In genomic region chr9:43239712-43240593, GRCm38 (mm10) we compare ENCODE assay signal across 8 mouse cellular contexts. TPM values are rescaled to one million over a fixed set of nuclear protein-coding genes. Genes with fewer than 3 reads are reported as not detected.
DNase-seq lines count a peak whose midpoint lies in the region; ATAC-seq lines count a peak whose summit lies in the region.

Gene Oaf (minus strand): TSS chr9:43239911.

- H3K9me3 ChIP-seq in heart, embryonic 11.5 days (replicated peaks; ENCODE audit: control insufficient read depth, low read length), result no peaks in the 10 kb centered on the region
- H3K9me3 ChIP-seq in kidney, embryonic 16.5 days (ENCODE audit: low read length), result no peaks in the 10 kb centered on the region
- H3K9me3 ChIP-seq in limb, embryonic 15.5 days, result no peaks in the 10 kb centered on the region
- H3K9me3 ChIP-seq in midbrain, embryonic 16.5 days (replicated peaks; ENCODE audit: control insufficient read depth, low read length, poor library complexity, severe bottlenecking), result no peaks in the 10 kb centered on the region

- ATAC-seq in erythroid progenitor cell, adult 5-6 weeks (replicated peaks; ENCODE audit: low FRiP score, poor library complexity, severe bottlenecking), result peak; percentile 73
- peak; percentile 85 for ATAC-seq in heart, embryonic 11.5 days (replicated peaks; ENCODE audit: insufficient number of reproducible peaks, low FRiP score, low TSS enrichment)
- ATAC-seq in kidney, embryonic 16.5 days (ENCODE audit: low FRiP score, low TSS enrichment), result peak; percentile 95
- ATAC-seq in limb, embryonic 15.5 days (ENCODE audit: insufficient number of reproducible peaks, low FRiP score, low TSS enrichment, low read depth), result peak; percentile 92
- peak; percentile 70 for ATAC-seq in midbrain, embryonic 16.5 days

- peak within 1 kb of the TSS; percentile 89 for H3K27ac ChIP-seq in heart, embryonic 11.5 days (ENCODE audit: low read depth, low read length)
- H3K27ac ChIP-seq in kidney, embryonic 16.5 days (ENCODE audit: low read length), result peak within 1 kb of the TSS; percentile 94
- H3K27ac ChIP-seq in limb, embryonic 15.5 days, result peak within 1 kb of the TSS; percentile 95
- no peak within 1 kb of the TSS for H3K27ac ChIP-seq in midbrain, embryonic 16.5 days (ENCODE audit: low read length)

- H3K9ac ChIP-seq in heart, embryonic 11.5 days (ENCODE audit: low read depth, low read length), result peak within 1 kb of the TSS; percentile 86
- peak within 1 kb of the TSS; percentile 89 for H3K9ac ChIP-seq in kidney, embryonic 16.5 days (replicated peaks; ENCODE audit: low read length)
- peak within 1 kb of the TSS; percentile 74 for H3K9ac ChIP-seq in limb, embryonic 15.5 days
- peak within 1 kb of the TSS; percentile 57 for H3K9ac ChIP-seq in midbrain, embryonic 16.5 days (ENCODE audit: low read depth, low read length)

- WGBS in heart, embryonic 11.5 days (ENCODE audit: insufficient replicate concordance), result under 1% methylated on average over 43 of the region's 44 CpGs
- WGBS in kidney, embryonic 16.5 days, result 1% methylated on average over 44 of the region's 44 CpGs
- WGBS in limb, embryonic 15.5 days, result 2% methylated on average over 44 of the region's 44 CpGs
- WGBS in midbrain, embryonic 16.5 days, result under 1% methylated on average over 44 of the region's 44 CpGs

- no peaks in the 10 kb centered on the region for H3K36me3 ChIP-seq in heart, embryonic 11.5 days (ENCODE audit: control insufficient read depth, insufficient read depth, low read length)
- H3K36me3 ChIP-seq in kidney, embryonic 16.5 days (ENCODE audit: insufficient read depth, low read length), result no peaks in the 10 kb centered on the region
- H3K36me3 ChIP-seq in limb, embryonic 15.5 days, result peaks cover 13% of the 10 kb centered on the region; the same call in 1 of the 2 replicates
- no peaks in the 10 kb centered on the region for H3K36me3 ChIP-seq in midbrain, embryonic 16.5 days (ENCODE audit: control insufficient read depth, insufficient read depth, low read length)

- H3K4me3 ChIP-seq in heart, embryonic 11.5 days (ENCODE audit: low read depth, low read length), result peak within 1 kb of the TSS; percentile 90
- H3K4me3 ChIP-seq in kidney, embryonic 16.5 days (ENCODE audit: low read length), result peak within 1 kb of the TSS; percentile 87
- peak within 1 kb of the TSS; percentile 98 for H3K4me3 ChIP-seq in limb, embryonic 15.5 days
- peak within 1 kb of the TSS; percentile 50 for H3K4me3 ChIP-seq in midbrain, embryonic 16.5 days (ENCODE audit: low read depth, low read length)

- no peaks in the 10 kb centered on the region for H3K27me3 ChIP-seq in heart, embryonic 11.5 days (ENCODE audit: control insufficient read depth, insufficient read depth, low read length)
- no peaks in the 10 kb centered on the region for H3K27me3 ChIP-seq in kidney, embryonic 16.5 days (ENCODE audit: insufficient read depth, low read length)
- H3K27me3 ChIP-seq in limb, embryonic 15.5 days, result no peaks in the 10 kb centered on the region
- peaks cover 32% of the 10 kb centered on the region for H3K27me3 ChIP-seq in midbrain, embryonic 16.5 days (ENCODE audit: control insufficient read depth, insufficient read depth, low read depth, low read length)

- peaks cover 35% of the 10 kb centered on the region for H3K4me1 ChIP-seq in heart, embryonic 11.5 days (ENCODE audit: control insufficient read depth, insufficient read depth, low read length)
- H3K4me1 ChIP-seq in kidney, embryonic 16.5 days (ENCODE audit: insufficient read depth, low read length), result peaks cover 51% of the 10 kb centered on the region
- peaks cover 40% of the 10 kb centered on the region for H3K4me1 ChIP-seq in limb, embryonic 15.5 days
- peaks cover 8% of the 10 kb centered on the region; the same call in 1 of the 2 replicates for H3K4me1 ChIP-seq in midbrain, embryonic 16.5 days (ENCODE audit: control insufficient read depth, insufficient read depth, low read length)

- DNase-seq in B cell, adult 2 months, result peak; percentile 33 to 37
- peak; percentile 16 for DNase-seq in brain, embryonic 18.5 days (ENCODE audit: low read depth, low spot score)
- peak; percentile 65 to 78 for DNase-seq in spleen, postnatal 4 days (ENCODE audit: low spot score in 2 of 2)

- peak within 1 kb of the TSS; percentile 68 for H3K4me2 ChIP-seq in heart, embryonic 11.5 days
- H3K4me2 ChIP-seq in kidney, embryonic 16.5 days (replicated peaks; ENCODE audit: low read depth, low read length), result peak within 1 kb of the TSS; percentile 75
- H3K4me2 ChIP-seq in limb, embryonic 15.5 days, result peak within 1 kb of the TSS; percentile 71
- H3K4me2 ChIP-seq in midbrain, embryonic 16.5 days (ENCODE audit: low read length), result peak within 1 kb of the TSS; percentile 77

RNA-seq across cellular contexts. Expression of gene Oaf, which starts in this region (rescaled TPM):
- total RNA-seq in erythroid progenitor cell, adult 5-6 weeks (2015; ENCODE audit: low replicate concordance), result 8.3 and 38.6 TPM in 2 replicates
- 5.1 and 14.5 TPM in 2 replicates for total RNA-seq in erythroid progenitor cell, adult 5-6 weeks (2017; ENCODE audit: low replicate concordance)
- 37.8 and 41.1 TPM in 2 replicates for polyA plus RNA-seq in heart, embryonic 11.5 days (2014; fragmentation: Nextera tagmentation; extraction: Ambion mirVana)
- 46.6 and 63.8 TPM in 2 replicates for polyA plus RNA-seq in kidney, embryonic 16.5 days (2015; fragmentation: Nextera tagmentation; extraction: Ambion mirVana)
- 78.4 and 102 TPM in 2 replicates for polyA plus RNA-seq in limb, embryonic 15.5 days (2015; fragmentation: Nextera tagmentation; extraction: Ambion mirVana)
- polyA plus RNA-seq in midbrain, embryonic 16.5 days (2015; fragmentation: Nextera tagmentation; extraction: Ambion mirVana), result 3.2 and 5.8 TPM in 2 replicates

Comparison
In these comparisons a context has a peak if more than half of its experiments do, and no peak if none do; other contexts are left out.
1. DNase-seq: peak in every context shown above with its lines; median percentile 72 in spleen, postnatal 4 days; 35 in B cell, adult 2 months; 16 in brain, embryonic 18.5 days.